Mouse (Mus musculus): Measurements from ENCODE around the gene Dpp6. TPM values are rescaled to one million over a fixed set of nuclear protein-coding genes. Genes with fewer than 3 reads are reported as not detected.
A peak's percentile ranks its signal among the peaks of the same experiment; 100 is the strongest.

Gene Dpp6
- polyA plus RNA-seq, 1 experiment from 2014 or later: 26.7 TPM

GRCm38 (mm10) chr5:27122479-27122878 lies 305.5 kb downstream of the Dpp6 start:
- no peaks in the 10 kb centered on the region for H3K27me3 ChIP-seq (replicated peaks; ENCODE audit: control insufficient read depth, insufficient read depth, low read length)
- no peak overlapping the region for H3K27ac ChIP-seq (ENCODE audit: low read depth, low read length)
- no peaks in the 10 kb centered on the region for H3K4me1 ChIP-seq (ENCODE audit: control insufficient read depth, insufficient read depth, low read length)
- no peak overlapping the region for H3K4me3 ChIP-seq (ENCODE audit: low read depth, low read length)
- H3K36me3 ChIP-seq (ENCODE audit: control insufficient read depth, insufficient read depth, low read length): no peaks in the 10 kb centered on the region
- H3K9ac ChIP-seq (ENCODE audit: low read length): no peak overlapping the region
- peak; percentile 13 for DNase-seq (ENCODE audit: low spot score)
- peak; percentile 37; the same call in 1 of the 2 replicates for ATAC-seq
- H3K4me2 ChIP-seq (ENCODE audit: low read length): no peak overlapping the region
- 36% methylated on average over 2 of the region's 2 CpGs for WGBS
- H3K9me3 ChIP-seq (replicated peaks; ENCODE audit: control insufficient read depth, low read length): no peaks in the 10 kb centered on the region

- DNase-seq (ENCODE audit: low spot score): peak; percentile 14
- H3K4me2 ChIP-seq (ENCODE audit: low read length): no peak overlapping the region
- WGBS: 81% methylated on average over 2 of the region's 2 CpGs
- ATAC-seq: peak; percentile 34; the same call in 1 of the 2 replicates
- H3K9ac ChIP-seq (ENCODE audit: low read length): no peak overlapping the region
- no peak overlapping the region for H3K27ac ChIP-seq (ENCODE audit: low read depth, low read length)
- H3K4me1 ChIP-seq (ENCODE audit: control insufficient read depth, insufficient read depth, low read length): no peaks in the 10 kb centered on the region
- no peaks in the 10 kb centered on the region for H3K9me3 ChIP-seq (replicated peaks; ENCODE audit: control insufficient read depth, low read length)
- H3K27me3 ChIP-seq (replicated peaks; ENCODE audit: control insufficient read depth, insufficient read depth, low read length): no peaks in the 10 kb centered on the region
- no peaks in the 10 kb centered on the region for H3K36me3 ChIP-seq (ENCODE audit: control insufficient read depth, insufficient read depth, low read length)
- H3K4me3 ChIP-seq (ENCODE audit: low read depth, low read length): no peak overlapping the region
Observed at GRCm38 (mm10) chr5:27122944-27123343, 305.9 kb downstream of the Dpp6 start.

GRCm38 (mm10) chr5:27126034-27126433 lies 309.0 kb downstream of the Dpp6 start:
- 77% methylated on average over 4 of the region's 4 CpGs for WGBS
- H3K27me3 ChIP-seq (replicated peaks; ENCODE audit: control insufficient read depth, insufficient read depth, low read length): no peaks in the 10 kb centered on the region
- H3K36me3 ChIP-seq (ENCODE audit: control insufficient read depth, insufficient read depth, low read length): no peaks in the 10 kb centered on the region
- H3K4me2 ChIP-seq (ENCODE audit: low read length): no peak overlapping the region
- no peak overlapping the region for H3K4me3 ChIP-seq (ENCODE audit: low read depth, low read length)
- H3K9ac ChIP-seq (ENCODE audit: low read length): no peak overlapping the region
- no peaks in the 10 kb centered on the region for H3K9me3 ChIP-seq (replicated peaks; ENCODE audit: control insufficient read depth, low read length)
- ATAC-seq (no peak), DNase-seq (ENCODE audit: low spot score) (peak; percentile 39)
- H3K4me1 ChIP-seq (ENCODE audit: control insufficient read depth, insufficient read depth, low read length): no peaks in the 10 kb centered on the region
- H3K27ac ChIP-seq (ENCODE audit: low read depth, low read length): no peak overlapping the region

- no peak overlapping the region for H3K4me2 ChIP-seq (ENCODE audit: low read length)
- ATAC-seq (peak; percentile 23; the same call in 1 of the 2 replicates), DNase-seq (ENCODE audit: low spot score) (peak; percentile 20)
- no peak overlapping the region for H3K27ac ChIP-seq (ENCODE audit: low read depth, low read length)
- peaks cover 4% of the 10 kb centered on the region; the same call in 1 of the 2 replicates for H3K4me1 ChIP-seq (ENCODE audit: control insufficient read depth, insufficient read depth, low read length)
- no peaks in the 10 kb centered on the region for H3K36me3 ChIP-seq (ENCODE audit: control insufficient read depth, insufficient read depth, low read length)
- H3K9me3 ChIP-seq (replicated peaks; ENCODE audit: control insufficient read depth, low read length): no peaks in the 10 kb centered on the region
- H3K27me3 ChIP-seq (replicated peaks; ENCODE audit: control insufficient read depth, insufficient read depth, low read length): no peaks in the 10 kb centered on the region
- WGBS: 44% methylated on average over 3 of the region's 3 CpGs
- no peak overlapping the region for H3K4me3 ChIP-seq (ENCODE audit: low read depth, low read length)
- no peak overlapping the region for H3K9ac ChIP-seq (ENCODE audit: low read length)
Observed at GRCm38 (mm10) chr5:27133196-27133595, 316.2 kb downstream of the Dpp6 start.

- H3K27me3 ChIP-seq (replicated peaks; ENCODE audit: control insufficient read depth, insufficient read depth, low read length): no peaks in the 10 kb centered on the region
- no peak for ATAC-seq
- no peak overlapping the region for H3K27ac ChIP-seq (ENCODE audit: low read depth, low read length)
- peaks cover 4% of the 10 kb centered on the region; the same call in 1 of the 2 replicates for H3K4me1 ChIP-seq (ENCODE audit: control insufficient read depth, insufficient read depth, low read length)
- no peak overlapping the region for H3K4me3 ChIP-seq (ENCODE audit: low read depth, low read length)
- H3K9ac ChIP-seq (ENCODE audit: low read length): no peak overlapping the region
- 80% methylated on average over 2 of the region's 2 CpGs for WGBS
- H3K9me3 ChIP-seq (replicated peaks; ENCODE audit: control insufficient read depth, low read length): no peaks in the 10 kb centered on the region
- DNase-seq (ENCODE audit: low spot score): no peak
- no peaks in the 10 kb centered on the region for H3K36me3 ChIP-seq (ENCODE audit: control insufficient read depth, insufficient read depth, low read length)
- no peak overlapping the region for H3K4me2 ChIP-seq (ENCODE audit: low read length)
Observed at GRCm38 (mm10) chr5:27134436-27135005, 317.5 kb downstream of the Dpp6 start.

- Histone ChIP-seq H3K27ac (ENCODE audit: low read depth, low read length) (no peak overlapping the region), H3K9me3 (replicated peaks; ENCODE audit: control insufficient read depth, low read length) (no peaks in the 10 kb centered on the region), H3K9ac (ENCODE audit: low read length) (no peak overlapping the region), H3K4me3 (ENCODE audit: low read depth, low read length) (no peak overlapping the region), H3K4me1 (ENCODE audit: control insufficient read depth, insufficient read depth, low read length) (no peaks in the 10 kb centered on the region), H3K4me2 (ENCODE audit: low read length) (no peak overlapping the region), H3K27me3 (replicated peaks; ENCODE audit: control insufficient read depth, insufficient read depth, low read length) (no peaks in the 10 kb centered on the region), H3K36me3 (ENCODE audit: control insufficient read depth, insufficient read depth, low read length) (no peaks in the 10 kb centered on the region)
- ATAC-seq: no peak
- no peak for DNase-seq (ENCODE audit: low spot score)
- WGBS: 84% methylated on average over 6 of the region's 6 CpGs
Observed at GRCm38 (mm10) chr5:27147397-27147945, 330.5 kb downstream of the Dpp6 start.

GRCm38 (mm10) chr5:27151017-27151416 lies 334.0 kb downstream of the Dpp6 start:
- 68% methylated on average over 1 of the region's 1 CpGs for WGBS
- Histone ChIP-seq H3K4me1 (ENCODE audit: control insufficient read depth, insufficient read depth, low read length) (no peaks in the 10 kb centered on the region), H3K4me2 (ENCODE audit: low read length) (no peak overlapping the region), H3K4me3 (ENCODE audit: low read depth, low read length) (no peak overlapping the region), H3K27ac (ENCODE audit: low read depth, low read length) (no peak overlapping the region), H3K9me3 (replicated peaks; ENCODE audit: control insufficient read depth, low read length) (no peaks in the 10 kb centered on the region), H3K9ac (ENCODE audit: low read length) (no peak overlapping the region), H3K36me3 (ENCODE audit: control insufficient read depth, insufficient read depth, low read length) (no peaks in the 10 kb centered on the region), H3K27me3 (replicated peaks; ENCODE audit: control insufficient read depth, insufficient read depth, low read length) (no peaks in the 10 kb centered on the region)
- ATAC-seq: no peak
- DNase-seq (ENCODE audit: low spot score): no peak

GRCm38 (mm10) chr5:27155671-27156070 lies 338.7 kb downstream of the Dpp6 start:
- 73% methylated on average over 3 of the region's 3 CpGs for whole genome bisulfite sequencing

GRCm38 (mm10) chr5:27156366-27156765 lies 339.4 kb downstream of the Dpp6 start:
- Histone ChIP-seq H3K9ac (ENCODE audit: low read length) (no peak overlapping the region), H3K4me3 (ENCODE audit: low read depth, low read length) (no peak overlapping the region), H3K4me2 (ENCODE audit: low read length) (no peak overlapping the region), H3K9me3 (replicated peaks; ENCODE audit: control insufficient read depth, low read length) (no peaks in the 10 kb centered on the region), H3K4me1 (ENCODE audit: control insufficient read depth, insufficient read depth, low read length) (no peaks in the 10 kb centered on the region), H3K27me3 (replicated peaks; ENCODE audit: control insufficient read depth, insufficient read depth, low read length) (no peaks in the 10 kb centered on the region), H3K27ac (ENCODE audit: low read depth, low read length) (no peak overlapping the region), H3K36me3 (ENCODE audit: control insufficient read depth, insufficient read depth, low read length) (no peaks in the 10 kb centered on the region)
- 20% methylated on average over 2 of the region's 2 CpGs for WGBS
- no peak for DNase-seq (ENCODE audit: low spot score)
- no peak for ATAC-seq

More at GRCm38 (mm10) chr5:27155671-27156070, 338.7 kb downstream of the Dpp6 start:
- H3K27me3 ChIP-seq (replicated peaks; ENCODE audit: control insufficient read depth, insufficient read depth, low read length): no peaks in the 10 kb centered on the region
- no peaks in the 10 kb centered on the region for H3K4me1 ChIP-seq (ENCODE audit: control insufficient read depth, insufficient read depth, low read length)
- H3K9me3 ChIP-seq (replicated peaks; ENCODE audit: control insufficient read depth, low read length): no peaks in the 10 kb centered on the region
- no peak overlapping the region for H3K27ac ChIP-seq (ENCODE audit: low read depth, low read length)
- H3K36me3 ChIP-seq (ENCODE audit: control insufficient read depth, insufficient read depth, low read length): no peaks in the 10 kb centered on the region
- no peak overlapping the region for H3K4me2 ChIP-seq (ENCODE audit: low read length)
- no peak overlapping the region for H3K4me3 ChIP-seq (ENCODE audit: low read depth, low read length)
- ATAC-seq (no peak), DNase-seq (ENCODE audit: low spot score) (no peak)
- H3K9ac ChIP-seq (ENCODE audit: low read length): no peak overlapping the region

Measured in forebrain, embryonic 14.5 days (tissue).